Mouse (Mus musculus) mouse embryonic stem cell (cell line): ENCODE results near the gene Gsto2.

Experiments
- in situ Hi-C, 2 experiments: fragments of 300-500 bp; cut with MboI; formaldehyde crosslinking; loops; 1 replicate in 1 of 2; 3 replicates in 1 of 2; pipeline ENCODE4 v1.14.3; 2019 to 2020; ENCODE audit warnings: low sequenced_read_pairs in 2 of 2, low pct_unique_long_range_greater_than_20kb in 1 of 2, mixed read lengths in 1 of 2; ENCODE audit not compliant: unreplicated experiment in 1 of 2

The Gsto2 gene

DNA sequence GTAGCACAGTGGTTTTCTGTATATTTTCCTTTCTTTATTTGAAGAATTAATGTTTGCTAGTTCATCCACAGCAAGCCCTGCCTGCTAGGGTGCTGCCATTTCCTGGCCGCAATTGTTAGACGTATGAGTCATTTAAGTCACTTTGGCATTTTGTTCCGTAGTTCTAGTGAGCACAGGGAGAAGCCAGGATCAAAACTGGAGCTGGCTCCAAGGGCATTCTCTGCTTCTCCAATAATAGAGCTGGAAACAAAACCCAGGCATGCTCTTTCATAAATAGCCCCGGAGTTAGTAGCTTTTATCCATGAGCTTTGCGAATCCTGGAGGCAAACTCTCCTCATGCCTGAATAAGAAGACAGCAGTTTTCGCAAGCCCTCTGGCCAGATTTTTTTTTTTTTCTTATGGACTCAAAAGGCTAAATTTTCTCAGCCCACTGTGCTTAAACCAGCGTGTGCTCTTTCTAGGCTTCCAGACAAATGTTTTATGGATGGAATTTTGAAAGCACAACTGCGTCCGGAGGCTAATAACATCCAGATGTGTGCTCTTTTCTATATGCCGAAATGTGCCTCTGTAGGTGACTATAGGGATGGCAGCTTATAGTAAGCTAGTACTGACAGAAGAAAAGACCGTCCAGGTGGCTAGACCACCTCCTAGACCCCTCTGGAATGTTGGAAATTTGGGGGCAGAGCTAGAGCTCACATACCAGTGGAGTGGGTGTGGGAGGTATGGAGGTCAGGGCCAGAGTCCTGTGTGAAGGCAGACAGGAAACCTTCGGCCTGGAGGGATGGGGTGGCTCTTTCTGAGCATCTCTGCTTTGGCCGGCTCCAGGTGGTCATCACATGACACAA is 11.2 kb upstream of the Gsto2 start:
- in situ Hi-C loops, result no loop called here

DNA sequence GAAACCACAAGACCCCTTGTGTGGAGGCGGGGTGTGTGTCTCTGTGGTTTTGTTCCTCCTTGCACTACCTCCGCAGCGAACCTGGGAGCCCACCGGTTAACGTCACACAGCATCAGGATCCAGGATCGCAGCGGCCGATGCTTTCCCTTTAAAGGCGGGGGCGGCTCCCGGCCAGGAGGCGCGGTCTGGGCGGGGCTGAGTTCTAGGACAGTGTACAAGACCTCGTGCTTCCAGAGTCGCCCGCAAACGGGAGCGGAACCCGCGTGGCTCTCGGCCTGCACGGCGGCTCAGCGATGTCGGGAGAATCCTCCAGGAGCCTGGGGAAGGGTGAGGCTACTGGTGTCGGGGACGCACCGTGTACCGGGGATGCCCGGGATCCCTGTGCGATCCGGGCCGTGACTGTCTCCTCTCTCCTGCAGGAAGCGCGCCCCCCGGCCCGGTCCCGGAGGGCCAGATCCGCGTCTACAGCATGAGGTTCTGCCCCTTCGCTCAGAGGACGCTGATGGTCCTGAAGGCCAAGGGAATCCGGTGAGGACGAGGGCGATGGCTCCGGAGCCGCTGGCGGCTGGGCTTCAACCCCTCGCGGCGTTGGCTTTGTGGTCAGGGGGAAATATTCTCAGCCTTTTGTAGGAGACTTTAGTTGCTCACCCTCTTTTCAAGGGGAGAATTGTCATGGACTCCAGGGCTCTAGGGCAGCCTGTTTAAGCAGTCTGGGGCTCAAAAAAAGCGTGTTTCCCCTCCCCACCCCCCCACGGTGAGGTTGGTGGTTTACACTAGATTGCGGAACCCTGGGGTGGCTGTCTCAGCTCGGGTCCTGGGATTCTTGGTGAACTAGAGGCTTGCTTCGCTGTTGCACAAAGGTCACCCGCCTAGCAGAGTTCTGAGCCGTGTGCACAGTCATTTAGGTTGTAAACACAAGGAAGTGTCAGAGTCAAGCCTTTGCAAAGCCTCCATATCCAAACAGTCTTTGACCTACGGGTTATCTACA is 10.2 kb upstream of the Gsto2 start, which contains the start of gene Gsto1:
Gene Gsto1, plus strand, starts transcription at position 175 of the 988 bp plus-strand sequence.
- in situ Hi-C loops, result no loop called here

DNA sequence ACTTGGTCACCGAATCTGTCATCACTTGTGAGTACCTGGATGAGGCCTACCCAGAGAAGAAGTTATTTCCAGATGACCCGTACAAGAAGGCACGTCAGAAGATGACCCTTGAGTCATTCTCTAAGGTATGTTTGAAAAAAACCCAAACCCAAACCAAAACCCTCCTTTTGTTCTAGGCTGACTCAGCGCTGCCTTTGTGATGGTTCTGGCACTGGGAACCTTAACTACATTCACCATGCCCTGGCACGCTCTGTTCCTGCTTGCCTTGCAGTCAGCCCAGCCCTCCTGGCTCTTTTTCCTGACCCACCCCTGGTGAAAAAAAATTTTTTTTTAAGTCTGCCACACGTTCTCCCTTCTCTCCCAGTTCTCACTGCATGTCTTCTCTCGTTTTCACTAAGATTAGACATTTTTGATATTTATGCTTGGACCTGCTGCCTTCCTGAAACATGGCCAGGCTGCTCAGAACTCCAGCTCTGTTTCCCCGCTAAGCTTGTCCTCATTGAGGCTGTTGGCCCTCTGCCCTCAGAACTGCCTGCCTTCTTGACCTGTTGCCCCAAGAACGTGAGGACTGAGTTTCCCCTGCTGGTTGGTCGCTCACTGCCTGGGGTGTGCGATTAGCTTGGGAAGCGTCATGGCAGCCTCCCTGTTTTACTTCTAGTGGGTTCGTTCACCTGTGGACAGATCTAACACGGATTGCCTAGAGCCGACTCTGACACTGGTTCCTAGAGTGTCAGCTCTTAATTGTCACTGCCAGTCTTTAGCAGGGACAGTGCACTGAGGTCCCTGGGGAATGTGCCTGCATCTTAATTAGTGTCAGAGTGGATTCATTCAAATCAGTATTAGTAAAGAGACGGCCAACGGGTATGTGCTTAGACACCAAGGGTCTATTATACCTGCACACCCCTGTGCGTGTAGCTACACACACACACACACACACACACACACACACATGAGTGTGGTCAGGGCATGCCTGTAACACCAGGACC is 7.1 kb upstream of the Gsto2 start:
- in situ Hi-C loops, result no loop called here

DNA sequence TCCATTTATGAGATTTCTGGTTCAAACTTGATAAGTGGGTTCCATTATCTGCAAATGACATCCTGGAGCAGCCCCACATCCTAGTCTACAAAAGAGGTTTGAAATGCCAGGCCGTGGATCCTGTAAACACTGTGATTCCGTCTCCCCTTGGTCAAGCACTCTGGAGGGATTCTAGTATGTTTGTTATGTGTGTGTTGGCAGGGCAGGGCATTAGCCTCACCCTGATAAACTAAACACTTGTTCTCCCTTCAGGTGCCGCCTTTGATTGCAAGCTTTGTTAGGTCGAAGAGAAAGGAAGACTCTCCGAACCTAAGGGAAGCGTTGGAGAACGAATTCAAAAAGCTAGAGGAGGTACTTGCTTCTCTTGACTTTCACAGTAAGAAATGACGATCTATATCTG is 6.2 kb upstream of the Gsto2 start:
- in situ Hi-C loops, result no loop called here

DNA sequence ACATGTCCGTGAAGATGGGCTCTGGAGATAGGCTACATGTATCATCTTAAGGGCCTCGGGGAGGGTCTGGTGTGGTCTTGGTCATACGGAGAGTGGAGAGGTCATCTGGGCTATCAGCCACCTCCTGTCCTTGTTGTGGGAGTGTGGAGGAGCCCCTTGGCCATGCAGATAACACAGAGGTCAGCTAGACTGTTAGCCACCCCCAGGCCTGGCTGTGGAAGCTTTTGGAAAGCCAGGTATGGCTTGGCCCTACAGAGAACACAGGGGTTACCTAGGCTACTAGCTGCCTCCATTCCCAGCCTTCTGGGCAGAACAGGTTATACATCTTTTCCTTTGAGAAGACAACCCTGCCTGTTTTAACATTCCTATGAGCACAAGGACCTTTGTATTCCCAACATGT is 2.8 kb upstream of the Gsto2 start:
- in situ Hi-C loops, result no loop called here

DNA sequence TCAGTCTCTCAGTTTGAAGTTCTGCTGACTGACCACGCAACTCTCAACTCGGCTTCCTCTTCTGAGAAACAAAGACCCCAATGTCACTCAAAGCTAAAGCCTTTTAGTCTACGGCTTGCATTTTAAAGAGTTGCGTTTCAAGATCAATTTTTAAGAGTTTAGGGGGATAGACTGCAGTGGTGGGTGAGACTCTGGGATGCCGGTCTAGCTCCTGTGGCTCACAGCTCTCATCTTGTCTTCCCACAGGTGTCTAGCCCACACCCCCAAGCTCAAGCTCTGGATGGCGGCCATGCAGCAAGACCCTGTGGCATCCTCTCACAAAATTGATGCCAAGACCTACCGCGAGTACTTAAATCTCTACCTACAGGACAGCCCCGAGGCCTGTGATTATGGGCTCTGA is 1.3 kb upstream of the Gsto2 start:
- in situ Hi-C loops, result no loop called here

GRCm38 (mm10) chr19:47864721-47865120 is 613 bp upstream of the Gsto2 start:
- in situ Hi-C loops, result no loop called here

GRCm38 (mm10) chr19:47867628-47868175 is 2.4 kb downstream of the Gsto2 start:
- in situ Hi-C loops, result no loop called here

- in situ Hi-C loops, result no loop called here
Observed at GRCm38 (mm10) chr19:47868951-47869350, 3.6 kb downstream of the Gsto2 start.

DNA sequence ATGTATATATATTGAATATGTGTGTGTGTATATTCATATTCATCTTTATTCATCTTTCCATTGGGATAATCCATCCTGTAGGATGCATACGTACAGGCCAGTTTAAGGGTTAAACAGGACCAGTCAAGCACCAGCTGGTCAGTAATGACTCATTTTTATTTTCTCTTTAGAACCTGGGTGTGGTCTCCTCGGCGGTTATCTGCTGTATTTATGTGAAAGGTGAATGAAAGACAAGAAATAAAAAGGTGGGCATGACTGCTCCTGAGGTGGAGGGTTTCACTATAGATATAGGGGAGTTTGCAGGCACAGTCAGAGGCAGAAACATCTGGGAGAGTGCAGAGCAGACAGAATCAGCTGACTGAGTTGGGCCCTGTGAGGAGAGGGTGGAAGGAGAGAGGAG is 4.2 kb downstream of the Gsto2 start:
- in situ Hi-C loops, result no loop called here

DNA sequence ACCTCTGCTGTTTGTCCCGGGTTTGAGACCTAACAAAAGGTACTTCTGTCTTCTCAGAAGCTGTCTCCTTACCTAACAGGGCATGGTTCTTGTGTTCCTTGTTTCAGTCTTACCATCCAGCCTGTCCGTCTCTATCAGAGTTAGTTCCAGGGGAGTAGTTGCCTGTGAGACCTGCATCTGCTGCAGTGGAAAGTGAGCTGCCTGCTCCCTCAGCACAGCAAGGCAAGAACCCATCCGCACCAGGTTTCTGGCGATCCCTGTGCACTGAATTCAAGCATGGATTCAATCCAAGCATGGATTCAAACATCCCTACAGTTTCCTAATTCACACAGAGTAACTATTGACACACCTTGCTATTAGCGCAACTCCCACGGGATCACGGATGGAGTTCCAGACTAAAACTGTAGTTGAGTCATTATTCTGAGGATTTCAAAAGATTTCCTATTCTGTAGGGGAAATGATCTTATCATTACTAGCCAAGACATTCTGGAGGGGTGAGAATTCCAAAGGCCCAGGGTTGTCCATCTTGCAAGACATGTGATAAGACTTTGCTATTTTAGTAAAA is 4.8 kb downstream of the Gsto2 start:
- in situ Hi-C loops, result no loop called here

- in situ Hi-C loops, result no loop called here
Observed at GRCm38 (mm10) chr19:47871515-47871914, 6.2 kb downstream of the Gsto2 start.

GRCm38 (mm10) chr19:47876252-47876651 is 10.9 kb downstream of the Gsto2 start:
- in situ Hi-C loops, result no loop called here

GRCm38 (mm10) chr19:47881538-47881937 is 16.2 kb downstream of the Gsto2 start:
- in situ Hi-C loops, result no loop called here

DNA sequence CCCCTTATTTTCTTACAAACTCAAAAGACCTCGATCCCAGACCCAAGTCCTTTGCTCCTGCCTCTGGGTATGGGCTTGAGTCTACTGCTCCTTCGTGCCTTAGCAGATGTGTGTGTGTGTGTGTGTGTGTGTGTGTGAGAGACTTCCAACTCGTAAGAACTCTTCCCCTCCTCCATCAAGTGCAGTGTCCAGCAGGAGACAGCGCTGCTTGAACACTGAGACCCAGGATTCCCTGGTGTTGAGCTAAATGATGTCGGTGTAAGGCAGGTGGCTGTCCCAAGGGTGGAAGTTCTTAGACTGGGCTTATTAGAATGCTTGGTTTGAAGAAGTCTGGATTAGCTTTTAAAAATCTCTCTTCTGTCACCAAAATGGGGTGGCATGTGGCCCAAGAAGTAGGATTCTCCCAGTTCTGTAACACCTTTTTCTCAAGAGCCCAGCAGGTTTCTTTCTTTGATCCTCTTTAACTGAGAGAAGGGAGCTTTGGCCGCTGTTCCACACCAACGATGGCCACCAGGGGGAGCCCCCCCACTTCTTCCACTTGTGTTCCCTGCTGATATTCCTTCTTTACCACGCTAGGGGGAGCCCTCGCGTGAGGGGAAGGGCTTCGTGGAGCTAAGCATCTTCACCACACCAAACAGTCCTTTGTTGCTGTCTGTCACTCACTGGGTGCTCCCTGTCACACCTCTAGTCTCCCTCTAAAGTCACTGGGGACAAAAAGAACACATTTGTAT is 17.0 kb downstream of the Gsto2 start:
- in situ Hi-C loops, result no loop called here

- in situ Hi-C loops, result no loop called here
Observed at GRCm38 (mm10) chr19:47882882-47883254, 17.5 kb downstream of the Gsto2 start.
